Mouse (Mus musculus): ENCODE data around the gene Ctdspl.

- no peak for TF ChIP-seq CTCF (IDR thresholded peaks at IDR 0.05)
- no peak for TF ChIP-seq EP300 (IDR thresholded peaks at IDR 0.05)
Measured at GRCm38 (mm10) chr9:119034069-119034468, 107.8 kb downstream of the Ctdspl start.
